Mouse (Mus musculus): ENCODE results near the gene Grk2. TPM values are rescaled to one million over a fixed set of nuclear protein-coding genes. Genes with fewer than 3 reads are reported as not detected.
"Not testable (repeated sequence)": the region's sequence is repeated elsewhere in the genome, so short reads cannot be mapped to it uniquely, and the experiment has no call there.

Gene Grk2
- polyA plus RNA-seq, 1 experiment, result 56.3 TPM

DNA sequence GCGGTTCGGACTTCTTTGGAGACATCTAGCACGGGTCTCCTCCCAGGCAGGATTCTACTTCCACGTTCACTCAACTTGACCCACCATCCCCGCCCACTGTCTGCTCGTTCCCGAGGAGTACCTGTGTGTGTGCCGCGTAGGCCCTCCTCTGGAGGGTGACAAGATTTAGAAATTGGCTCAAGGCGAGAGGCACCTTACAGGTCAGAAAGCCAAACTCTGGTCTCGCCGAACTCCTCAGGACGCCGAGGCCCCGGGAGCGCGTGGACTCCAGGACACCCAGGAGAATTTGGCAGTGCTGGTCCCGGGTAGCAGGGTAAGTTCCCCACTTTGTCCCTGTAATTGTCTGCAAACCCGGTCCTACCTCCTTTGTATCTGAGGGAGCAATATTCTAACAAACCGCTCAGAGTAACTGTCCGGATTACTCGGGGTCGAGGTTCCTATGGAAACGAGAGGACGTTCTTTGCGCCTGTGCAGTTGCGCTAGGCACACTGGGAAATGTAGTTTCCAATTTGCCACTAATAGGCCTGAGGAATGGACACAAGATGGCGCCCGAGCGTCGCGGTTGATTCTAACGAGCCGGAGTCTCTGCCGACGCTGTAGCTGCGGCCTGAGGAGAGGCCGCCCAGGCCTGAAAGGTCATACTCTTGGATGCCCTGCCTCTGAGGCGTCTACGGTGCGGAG is 48.7 kb downstream of the Grk2 start:
- peak; percentile 5 for TF ChIP-seq SRF (IDR thresholded peaks at IDR 0.05; ENCODE audit: control insufficient read depth, insufficient read length, low read depth)
- TF ChIP-seq MYOD1 (IDR thresholded peaks at IDR 0.05; ENCODE audit: control insufficient read depth in 1 of 3, insufficient read length in 2 of 3, low read depth in 2 of 3), result no peak
- peak; percentile 47 for TF ChIP-seq POLR2A (IDR thresholded peaks at IDR 0.05; ENCODE audit: insufficient read length, low read depth)
- H3ac ChIP-seq (ENCODE audit: control insufficient read depth, insufficient read length), result no peak overlapping the region
- no peaks in the 10 kb centered on the region for H3K36me3 ChIP-seq (ENCODE audit: control insufficient read depth, insufficient read depth)
- H3K4me2 ChIP-seq (ENCODE audit: low read depth), result peak overlapping the region; percentile 89
- H3K27me3 ChIP-seq (ENCODE audit: control insufficient read depth, insufficient read depth, insufficient read length), result no peaks in the 10 kb centered on the region
- H3K4me3 ChIP-seq, result peak overlapping the region; percentile 40
- H3K79me2 ChIP-seq (ENCODE audit: control insufficient read depth, insufficient read depth), result no peaks in the 10 kb centered on the region

DNA sequence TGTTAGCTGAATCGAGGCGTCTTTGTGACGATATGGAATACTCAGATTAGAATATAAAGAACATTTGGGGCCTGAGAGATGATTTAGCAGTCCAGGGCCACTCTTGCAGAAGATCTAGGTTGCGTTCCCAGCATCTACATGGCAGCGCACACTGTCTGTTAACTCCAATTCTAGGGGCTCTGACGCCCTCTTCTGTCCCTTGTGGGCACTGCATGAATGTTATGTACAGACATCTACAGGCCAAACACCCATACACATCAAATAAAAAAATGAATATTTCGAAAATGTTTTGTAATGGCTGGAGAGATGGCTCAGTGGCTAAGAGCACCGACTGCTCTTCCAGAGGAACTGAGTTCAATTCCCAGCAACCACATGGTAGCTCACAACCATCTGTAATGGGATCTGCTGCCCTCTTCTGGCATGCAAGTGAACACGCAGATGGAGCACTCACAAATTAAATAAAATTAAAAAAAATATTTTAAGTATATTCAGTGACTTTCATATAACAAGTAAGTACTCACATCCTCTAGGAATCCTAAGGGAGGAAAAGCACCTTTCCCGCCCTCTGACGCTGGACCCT is 50.3 kb downstream of the Grk2 start:
- H3K27me3 ChIP-seq (ENCODE audit: control insufficient read depth, insufficient read depth, insufficient read length), result no peaks in the 10 kb centered on the region
- H3ac ChIP-seq (ENCODE audit: control insufficient read depth, insufficient read length), result no peak overlapping the region
- H3K4me2 ChIP-seq (ENCODE audit: low read depth), result no peak overlapping the region
- TF ChIP-seq MYOG (IDR thresholded peaks at IDR 0.05; ENCODE audit: control insufficient read depth in 1 of 3, insufficient read depth in 1 of 3, insufficient read length in 2 of 3, low read depth in 2 of 3) (no peak), MYOD1 (IDR thresholded peaks at IDR 0.05; ENCODE audit: control insufficient read depth in 1 of 3, insufficient read length in 2 of 3, low read depth in 2 of 3) (no peak), MAX (IDR thresholded peaks at IDR 0.05; ENCODE audit: low read depth) (no peak), USF1 (IDR thresholded peaks at IDR 0.05; ENCODE audit: low read depth) (no peak), CEBPB (IDR thresholded peaks at IDR 0.05; ENCODE audit: insufficient read depth, poor library complexity, severe bottlenecking) (no peak), TCF12 (IDR thresholded peaks at IDR 0.05; ENCODE audit: insufficient read depth, poor library complexity, severe bottlenecking) (no peak)
- H3K79me2 ChIP-seq (ENCODE audit: control insufficient read depth, insufficient read depth), result no peaks in the 10 kb centered on the region
- H3K36me3 ChIP-seq (ENCODE audit: control insufficient read depth, insufficient read depth), result no peaks in the 10 kb centered on the region
- no peak overlapping the region for H3K4me3 ChIP-seq

DNA sequence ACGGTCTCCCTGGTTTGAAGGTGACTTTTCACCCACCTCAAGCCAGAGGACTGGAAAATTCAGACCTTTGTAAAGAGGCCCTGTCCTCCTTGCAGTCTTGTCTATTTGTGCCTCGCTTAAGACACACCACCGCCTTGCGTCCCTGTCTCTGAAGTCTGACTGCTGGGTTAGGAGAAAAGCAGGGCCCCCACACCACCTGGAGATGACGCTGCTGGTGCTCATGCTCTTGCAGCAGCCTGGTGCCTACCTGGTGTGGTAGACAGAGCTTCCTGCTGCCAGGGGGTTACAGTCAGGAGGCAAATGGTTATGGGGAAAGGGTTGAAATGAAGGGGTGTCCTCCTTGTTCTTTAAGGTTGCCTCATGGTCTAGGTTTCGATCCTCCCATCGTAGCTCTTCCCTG is 51.8 kb downstream of the Grk2 start:
- H3K36me3 ChIP-seq (ENCODE audit: control insufficient read depth, insufficient read depth), result no peaks in the 10 kb centered on the region
- H3K4me2 ChIP-seq (ENCODE audit: low read depth), result no peak overlapping the region
- no peak overlapping the region for H3ac ChIP-seq (ENCODE audit: control insufficient read depth, insufficient read length)
- H3K79me2 ChIP-seq (ENCODE audit: control insufficient read depth, insufficient read depth), result no peaks in the 10 kb centered on the region
- TF ChIP-seq CEBPB (IDR thresholded peaks at IDR 0.05; ENCODE audit: insufficient read depth, poor library complexity, severe bottlenecking) (no peak), POLR2AphosphoS2 (IDR thresholded peaks at IDR 0.05; ENCODE audit: insufficient read length, low read depth) (no peak), TCF3 (IDR thresholded peaks at IDR 0.05; ENCODE audit: insufficient read length, low read depth) (no peak), POLR2A (IDR thresholded peaks at IDR 0.05; ENCODE audit: insufficient read length, low read depth) (no peak), MYOD1 (IDR thresholded peaks at IDR 0.05; ENCODE audit: control insufficient read depth in 1 of 3, insufficient read length in 2 of 3, low read depth in 2 of 3) (no peak), TCF12 (IDR thresholded peaks at IDR 0.05; ENCODE audit: insufficient read depth, poor library complexity, severe bottlenecking) (no peak), SRF (IDR thresholded peaks at IDR 0.05; ENCODE audit: control insufficient read depth, insufficient read length, low read depth) (no peak), MAX (IDR thresholded peaks at IDR 0.05; ENCODE audit: low read depth) (no peak), USF1 (IDR thresholded peaks at IDR 0.05; ENCODE audit: low read depth) (no peak), REST (IDR thresholded peaks at IDR 0.05; ENCODE audit: insufficient read depth, insufficient read length) (no peak), E2F4 (IDR thresholded peaks at IDR 0.05; ENCODE audit: insufficient read depth) (no peak), MYOG (IDR thresholded peaks at IDR 0.05; ENCODE audit: control insufficient read depth in 1 of 3, insufficient read depth in 1 of 3, insufficient read length in 2 of 3, low read depth in 2 of 3) (no peak)
- H3K4me3 ChIP-seq, result no peak overlapping the region
- H3K27me3 ChIP-seq (ENCODE audit: control insufficient read depth, insufficient read depth, insufficient read length), result no peaks in the 10 kb centered on the region

DNA sequence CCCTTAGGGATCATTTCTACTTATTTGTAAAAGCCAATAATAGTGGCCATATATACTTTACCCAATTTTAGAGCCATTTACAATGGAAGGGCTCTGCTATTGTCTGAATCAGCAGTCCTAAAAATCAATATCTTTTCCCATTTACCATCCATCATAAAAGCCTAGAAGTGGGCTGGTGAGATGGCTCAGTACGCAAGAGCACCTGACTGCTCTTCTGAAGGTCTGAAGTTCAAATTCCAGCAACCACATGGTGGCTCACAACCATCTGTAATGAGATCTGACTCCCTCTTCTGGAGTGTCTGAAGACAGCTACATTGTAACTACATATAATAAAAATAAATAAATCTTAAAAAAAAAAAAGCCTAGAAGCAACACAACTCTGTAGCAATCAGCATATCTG is 57.3 kb downstream of the Grk2 start:
- H3K36me3 ChIP-seq (ENCODE audit: control insufficient read depth, insufficient read depth); H3K27me3 ChIP-seq (ENCODE audit: control insufficient read depth, insufficient read depth, insufficient read length); H3K4me2 ChIP-seq (ENCODE audit: low read depth); H3K79me2 ChIP-seq (ENCODE audit: control insufficient read depth, insufficient read depth); H3K4me3 ChIP-seq; H3ac ChIP-seq (ENCODE audit: control insufficient read depth, insufficient read length): not testable (repeated sequence)

DNA sequence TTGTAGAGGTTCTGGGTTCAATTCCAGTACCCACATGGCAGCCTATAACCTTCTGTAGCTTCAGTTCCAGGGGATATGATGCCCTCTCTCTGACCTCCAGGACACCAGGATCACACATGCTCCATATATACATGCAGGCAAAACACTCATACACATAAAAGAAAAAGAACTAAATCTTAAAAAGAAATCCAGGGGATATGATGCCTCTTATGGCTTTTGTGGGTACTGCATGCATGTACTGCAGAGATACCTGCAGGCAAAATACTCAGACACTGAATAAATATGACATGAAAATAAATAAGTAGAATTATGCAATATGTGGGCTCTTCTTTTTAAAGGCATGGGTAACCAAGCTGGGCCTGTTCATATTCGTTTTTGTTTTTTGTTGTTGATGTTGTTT is 59.0 kb downstream of the Grk2 start:
- no peaks in the 10 kb centered on the region for H3K36me3 ChIP-seq (ENCODE audit: control insufficient read depth, insufficient read depth)

More for the DNA sequence above, 59.0 kb downstream of the Grk2 start:
- TF ChIP-seq CEBPB (IDR thresholded peaks at IDR 0.05; ENCODE audit: insufficient read depth, poor library complexity, severe bottlenecking) (no peak), SRF (IDR thresholded peaks at IDR 0.05; ENCODE audit: control insufficient read depth, insufficient read length, low read depth) (no peak), E2F4 (IDR thresholded peaks at IDR 0.05; ENCODE audit: insufficient read depth) (no peak), POLR2A (IDR thresholded peaks at IDR 0.05; ENCODE audit: insufficient read length, low read depth) (no peak), REST (IDR thresholded peaks at IDR 0.05; ENCODE audit: insufficient read depth, insufficient read length) (no peak), TCF12 (IDR thresholded peaks at IDR 0.05; ENCODE audit: insufficient read depth, poor library complexity, severe bottlenecking) (no peak), MYOG (IDR thresholded peaks at IDR 0.05; ENCODE audit: control insufficient read depth in 1 of 3, insufficient read depth in 1 of 3, insufficient read length in 2 of 3, low read depth in 2 of 3) (no peak), TCF3 (IDR thresholded peaks at IDR 0.05; ENCODE audit: insufficient read length, low read depth) (no peak), MAX (IDR thresholded peaks at IDR 0.05; ENCODE audit: low read depth) (no peak), USF1 (IDR thresholded peaks at IDR 0.05; ENCODE audit: low read depth) (no peak), POLR2AphosphoS2 (IDR thresholded peaks at IDR 0.05; ENCODE audit: insufficient read length, low read depth) (no peak)
- Histone ChIP-seq H3K79me2 (ENCODE audit: control insufficient read depth, insufficient read depth) (no peaks in the 10 kb centered on the region), H3K4me3 (no peak overlapping the region), H3K4me2 (ENCODE audit: low read depth) (no peak overlapping the region), H3K27me3 (ENCODE audit: control insufficient read depth, insufficient read depth, insufficient read length) (no peaks in the 10 kb centered on the region), H3ac (ENCODE audit: control insufficient read depth, insufficient read length) (no peak overlapping the region)

Measured in myocyte (in vitro differentiated cells).